Mouse (Mus musculus): ENCODE measurements around the gene Bax.

DNA sequence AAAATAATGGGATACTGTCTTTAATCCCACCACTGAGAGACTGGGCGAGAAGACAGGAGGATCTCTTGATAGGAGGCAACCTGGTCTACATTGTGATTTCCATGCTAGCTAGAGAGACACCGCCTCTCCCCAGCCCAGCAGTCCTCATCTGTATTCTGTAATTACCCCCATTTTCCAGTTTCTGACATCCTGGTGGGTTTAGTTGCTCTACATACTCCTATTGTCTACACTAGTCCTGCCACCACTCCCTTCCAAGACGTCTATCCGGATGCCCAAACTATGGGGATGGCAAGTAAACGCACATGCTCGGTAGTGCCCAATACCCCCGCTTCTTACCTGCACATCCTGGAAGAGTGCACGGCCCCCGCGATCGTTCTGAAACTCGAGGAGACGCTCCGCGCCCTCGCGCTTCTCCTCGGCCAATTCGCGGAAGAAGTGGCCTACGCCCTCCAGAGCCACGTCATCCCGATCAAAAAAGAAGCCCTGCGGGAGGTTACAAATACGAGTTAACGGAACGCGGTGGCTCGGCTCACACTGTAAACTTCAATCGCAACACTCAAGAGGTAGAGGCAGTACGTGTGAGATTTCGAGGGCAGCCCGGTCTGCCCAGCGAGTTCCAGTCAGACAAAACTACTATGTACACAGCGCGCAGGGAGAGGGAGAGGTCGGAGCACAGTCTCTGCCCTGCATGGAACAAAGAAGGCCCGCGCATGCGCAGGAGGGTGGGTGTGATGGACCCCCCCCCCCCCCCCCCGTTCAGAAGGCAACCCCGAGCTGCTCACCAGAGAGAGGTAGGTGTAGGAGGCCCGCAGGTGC is 7.7 kb downstream of the Bax start:
- TF ChIP-seq CTCF (IDR thresholded peaks at IDR 0.05; ENCODE audit: extremely low read depth, insufficient read length, insufficient replicate concordance, low read depth, low read length) (no peak), POLR2A (IDR thresholded peaks at IDR 0.05; ENCODE audit: low read depth, low read length) (no peak)
